In genomic region chr2:32055357-32055965, GRCm38 (mm10) we compare ENCODE assay signal across 18 mouse cellular contexts. TPM values are rescaled to one million over a fixed set of nuclear protein-coding genes. Genes with fewer than 3 reads are reported as not detected.
DNase-seq lines count a peak whose midpoint lies in the region; ATAC-seq and TF ChIP-seq lines count a peak whose summit lies in the region.
"Had no signal": no experiment of that assay in that cellular context is flagged by ENCODE, and none has a peak within 500 bp of the region (broad histone marks: within the 10 kb centered on the region; RNA-seq: fewer than 3 reads in every experiment).

No protein-coding gene starts in this region.

- 56% methylated on average over 7 of the region's 7 CpGs for WGBS in forebrain, embryonic 12.5 days
- WGBS in forebrain, embryonic 13.5 days: 49% methylated on average over 7 of the region's 7 CpGs
- WGBS in hindbrain, embryonic 10.5 days: 54% methylated on average over 7 of the region's 7 CpGs
- WGBS in hindbrain, embryonic 16.5 days: 40% methylated on average over 7 of the region's 7 CpGs
- 91% methylated on average over 7 of the region's 7 CpGs for WGBS in thymus, adult 2 months

- H3K9me3 ChIP-seq in forebrain, embryonic 12.5 days: no peaks in the 10 kb centered on the region
- H3K9me3 ChIP-seq in forebrain, embryonic 13.5 days (replicated peaks): no peaks in the 10 kb centered on the region
- H3K9me3 ChIP-seq in hindbrain, embryonic 10.5 days: no peaks in the 10 kb centered on the region
- H3K9me3 ChIP-seq in hindbrain, embryonic 16.5 days (ENCODE audit: control insufficient read depth, low read length): no peaks in the 10 kb centered on the region
- H3K9me3 ChIP-seq: hindbrain, embryonic 12.5 days; stomach, embryonic 15.5 days had no signal

- H3K27me3 ChIP-seq in forebrain, embryonic 12.5 days: no peaks in the 10 kb centered on the region
- H3K27me3 ChIP-seq in forebrain, embryonic 13.5 days: no peaks in the 10 kb centered on the region
- H3K27me3 ChIP-seq in hindbrain, embryonic 10.5 days (ENCODE audit: insufficient read depth, poor library complexity, severe bottlenecking): peaks cover 26% of the 10 kb centered on the region
- no peaks in the 10 kb centered on the region for H3K27me3 ChIP-seq in hindbrain, embryonic 16.5 days (replicated peaks; ENCODE audit: control insufficient read depth, insufficient read depth, low read length)
- H3K27me3 ChIP-seq in thymus, adult 2 months (ENCODE audit: control insufficient read depth, insufficient read depth, low read length): no peaks in the 10 kb centered on the region
- H3K27me3 ChIP-seq: stomach, embryonic 15.5 days had no signal

- H3K27ac ChIP-seq in forebrain, embryonic 12.5 days: 0 out of 2 replicates have a peak overlapping the region, but pooled peaks have one; percentile 13
- H3K27ac ChIP-seq in forebrain, embryonic 13.5 days: no peak overlapping the region
- no peak overlapping the region for H3K27ac ChIP-seq in hindbrain, embryonic 10.5 days
- H3K27ac ChIP-seq in hindbrain, embryonic 16.5 days (ENCODE audit: low read depth, low read length): no peak overlapping the region
- peak overlapping the region; percentile 79 for H3K27ac ChIP-seq in thymus, adult 2 months (ENCODE audit: control insufficient read depth, insufficient read depth, low read length)
- H3K27ac ChIP-seq: hindbrain, embryonic 12.5 days; left cerebral cortex, adult 2 months; liver, embryonic 14.5 days; stomach, embryonic 15.5 days had no signal

- H3K4me2 ChIP-seq in forebrain, embryonic 12.5 days: no peak overlapping the region
- H3K4me2 ChIP-seq in forebrain, embryonic 13.5 days: no peak overlapping the region
- no peak overlapping the region for H3K4me2 ChIP-seq in hindbrain, embryonic 16.5 days (ENCODE audit: low read length)
- H3K4me2 ChIP-seq: hindbrain, embryonic 12.5 days; stomach, embryonic 15.5 days had no signal

- no peak for TF ChIP-seq POLR2A in thymus, adult 2 months (IDR thresholded peaks at IDR 0.05; ENCODE audit: control insufficient read depth, extremely low read depth, insufficient read depth, low read length, poor library complexity)

- no peak overlapping the region for H3K9ac ChIP-seq in forebrain, embryonic 12.5 days
- H3K9ac ChIP-seq in forebrain, embryonic 13.5 days: no peak overlapping the region
- H3K9ac ChIP-seq in hindbrain, embryonic 16.5 days (ENCODE audit: low read depth, low read length): no peak overlapping the region
- H3K9ac ChIP-seq: hindbrain, embryonic 12.5 days; liver, embryonic 14.5 days; stomach, embryonic 15.5 days had no signal

- H3K4me3 ChIP-seq in forebrain, embryonic 12.5 days (replicated peaks): no peak overlapping the region
- H3K4me3 ChIP-seq in forebrain, embryonic 13.5 days: no peak overlapping the region
- H3K4me3 ChIP-seq in hindbrain, embryonic 10.5 days: no peak overlapping the region
- H3K4me3 ChIP-seq in hindbrain, embryonic 16.5 days (ENCODE audit: low read length): no peak overlapping the region
- no peak overlapping the region for H3K4me3 ChIP-seq in thymus, adult 2 months (ENCODE audit: control insufficient read depth, insufficient read depth, low read length)
- H3K4me3 ChIP-seq: hindbrain, embryonic 12.5 days; left cerebral cortex, adult 2 months; stomach, embryonic 15.5 days had no signal

- DNase-seq in hindbrain, embryonic 10.5 days (ENCODE audit: low spot score): peak; percentile 29
- DNase-seq in thymus, adult 2 months: no peak
- no peak for DNase-seq in thymus, postnatal 0 days (ENCODE audit: low spot score)
- DNase-seq in lung, postnatal 10 days: no peak
- no peak for DNase-seq in kidney, adult 8-10 months
- DNase-seq: adrenal gland, postnatal 14 days; cerebellum, postnatal 36 days; kidney, adult 11 months; kidney, postnatal 36 days; lung, postnatal 36 days; right cerebral cortex, postnatal 4 days had no signal

- peaks cover 9% of the 10 kb centered on the region for H3K4me1 ChIP-seq in forebrain, embryonic 12.5 days
- H3K4me1 ChIP-seq in forebrain, embryonic 13.5 days: no peaks in the 10 kb centered on the region
- peaks cover 31% of the 10 kb centered on the region for H3K4me1 ChIP-seq in hindbrain, embryonic 10.5 days (replicated peaks)
- no peaks in the 10 kb centered on the region; the same call in 1 of the 2 replicates for H3K4me1 ChIP-seq in hindbrain, embryonic 16.5 days (ENCODE audit: control insufficient read depth, insufficient read depth, low read depth, low read length)
- peaks cover 83% of the 10 kb centered on the region for H3K4me1 ChIP-seq in thymus, adult 2 months (replicated peaks; ENCODE audit: control insufficient read depth, insufficient read depth, low read length)
- H3K4me1 ChIP-seq: stomach, embryonic 15.5 days had no signal

- no peak for ATAC-seq in forebrain, embryonic 12.5 days (ENCODE audit: low FRiP score)
- no peak for ATAC-seq in forebrain, embryonic 13.5 days
- ATAC-seq in hindbrain, embryonic 16.5 days: no peak

- no peak for TF ChIP-seq CTCF in thymus, adult 2 months (IDR thresholded peaks at IDR 0.05; ENCODE audit: borderline replicate concordance, control insufficient read depth, extremely low read depth, insufficient read depth, low read length, poor library complexity)

- H3K36me3 ChIP-seq in forebrain, embryonic 12.5 days (replicated peaks): peaks cover 26% of the 10 kb centered on the region
- peaks cover 31% of the 10 kb centered on the region for H3K36me3 ChIP-seq in forebrain, embryonic 13.5 days (ENCODE audit: poor library complexity, severe bottlenecking)
- H3K36me3 ChIP-seq in hindbrain, embryonic 10.5 days: peaks cover 31% of the 10 kb centered on the region
- H3K36me3 ChIP-seq in hindbrain, embryonic 16.5 days (ENCODE audit: control insufficient read depth, insufficient read depth, low read length): peaks cover 2% of the 10 kb centered on the region; the same call in 1 of the 2 replicates
- peaks cover 4% of the 10 kb centered on the region; the same call in 1 of the 2 replicates for H3K36me3 ChIP-seq in thymus, adult 2 months (ENCODE audit: control insufficient read depth, insufficient read depth, low read length)

RNA-seq across cellular contexts. Expression of gene Fam78a, which starts 29.2 kb away (rescaled TPM):
- polyA plus RNA-seq in forebrain, embryonic 12.5 days (2016; fragmentation: Nextera tagmentation; extraction: Ambion mirVana): 0.67 and 0.88 TPM in 2 replicates
- 0.36 and 0.73 TPM in 2 replicates for polyA plus RNA-seq in forebrain, embryonic 13.5 days (2015; fragmentation: Nextera tagmentation; extraction: Ambion mirVana)
- polyA plus RNA-seq in hindbrain, embryonic 10.5 days (2016; fragmentation: Nextera tagmentation; extraction: Ambion mirVana): 1.5 and 2.2 TPM in 2 replicates
- polyA plus RNA-seq in hindbrain, embryonic 16.5 days (2015; fragmentation: Nextera tagmentation; extraction: Ambion mirVana): 0.50 and 0.69 TPM in 2 replicates
- polyA plus RNA-seq in thymus, adult 2 months (2012; rRNA removed): 189 and 210 TPM in 2 replicates
- 57.5 and 68.6 TPM in 2 replicates for polyA plus RNA-seq in thymus, postnatal 0 days (2015; fragmentation: Nextera tagmentation; extraction: Ambion mirVana)

RNA-seq across cellular contexts. Expression of gene Plpp7, which starts 39.9 kb away (rescaled TPM):
- polyA plus RNA-seq in forebrain, embryonic 12.5 days (2016; fragmentation: Nextera tagmentation; extraction: Ambion mirVana): 7.0 and 7.2 TPM in 2 replicates
- polyA plus RNA-seq in forebrain, embryonic 13.5 days (2015; fragmentation: Nextera tagmentation; extraction: Ambion mirVana): 10.3 and 11.9 TPM in 2 replicates
- 7.6 and 7.9 TPM in 2 replicates for polyA plus RNA-seq in hindbrain, embryonic 10.5 days (2016; fragmentation: Nextera tagmentation; extraction: Ambion mirVana)
- 31.1 and 33.2 TPM in 2 replicates for polyA plus RNA-seq in hindbrain, embryonic 16.5 days (2015; fragmentation: Nextera tagmentation; extraction: Ambion mirVana)
- polyA plus RNA-seq in thymus, adult 2 months (2012; rRNA removed): 2.9 and 7.7 TPM in 2 replicates
- 0.91 and 1.0 TPM in 2 replicates for polyA plus RNA-seq in thymus, postnatal 0 days (2015; fragmentation: Nextera tagmentation; extraction: Ambion mirVana)

Comparison
In these comparisons a context has a peak if more than half of its experiments do, and no peak if none do; other contexts are left out.
1. H3K27ac ChIP-seq: peak in forebrain, embryonic 12.5 days (single experiment) and thymus, adult 2 months (single experiment); none in forebrain, embryonic 13.5 days (single experiment), hindbrain, embryonic 10.5 days (single experiment) and hindbrain, embryonic 16.5 days (single experiment).
2. RNA of gene Fam78a, which starts 29.2 kb away (polyA plus RNA-seq): 189 to 210 TPM in thymus, adult 2 months and 57.5 to 68.6 TPM in thymus, postnatal 0 days; 1.5 to 2.2 TPM in hindbrain, embryonic 10.5 days, 0.67 to 0.88 TPM in forebrain, embryonic 12.5 days, 0.50 to 0.69 TPM in hindbrain, embryonic 16.5 days and 0.36 to 0.73 TPM in forebrain, embryonic 13.5 days; every median in the first group is over 10 times any median in the second.